Mouse (Mus musculus): ENCODE results near the gene Rerg.

DNA sequence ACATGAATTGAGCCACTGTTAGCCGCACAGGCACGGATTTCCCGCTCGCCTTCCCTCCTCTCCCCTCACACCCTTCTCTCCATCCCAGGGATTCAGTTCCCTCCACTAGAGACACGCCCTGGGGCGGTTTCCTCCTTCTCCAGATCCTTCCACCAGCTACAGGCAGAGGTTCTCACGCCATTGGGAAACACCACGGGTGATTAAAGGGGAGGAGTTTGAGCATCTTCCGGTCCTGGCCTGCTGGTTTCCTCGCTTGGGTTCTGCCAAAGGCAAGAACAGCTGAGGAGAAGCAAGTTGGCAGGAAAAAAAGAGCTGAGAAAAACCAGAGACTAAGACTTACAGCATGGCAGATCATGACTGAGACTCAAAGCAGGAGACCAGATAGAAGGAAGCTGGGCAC lies 6.7 kb downstream of the Rerg start:
- TF ChIP-seq POLR2A (IDR thresholded peaks at IDR 0.05; ENCODE audit: extremely low read depth, insufficient read depth, low read length) (no peak), CTCF (IDR thresholded peaks at IDR 0.05; ENCODE audit: extremely low read depth, insufficient read depth, low read length) (no peak)

Data from cortical plate, adult 2 months (tissue).